19 mouse cellular contexts compared by ENCODE assay signal in the genomic region with DNA sequence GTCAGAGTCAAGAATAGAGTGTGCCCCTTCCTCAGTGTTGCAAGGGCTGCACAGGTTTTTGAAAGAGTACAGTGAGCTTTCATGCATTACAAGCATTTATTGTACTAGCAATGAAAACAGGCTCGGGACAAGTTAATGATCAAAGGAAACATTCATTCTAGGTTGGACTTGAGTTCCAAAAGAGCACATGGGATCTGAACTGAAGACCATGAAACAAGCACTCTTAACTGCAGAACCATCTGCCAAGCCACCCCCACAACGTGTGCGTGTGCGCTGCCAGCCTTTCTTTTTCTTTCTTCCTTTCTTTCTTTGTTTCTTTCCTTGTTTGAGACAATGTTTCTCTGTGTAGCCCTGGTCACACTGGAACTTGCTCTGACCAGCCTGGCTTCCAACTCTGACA. TPM values are rescaled to one million over a fixed set of nuclear protein-coding genes. Genes with fewer than 3 reads are reported as not detected.
DNase-seq lines count a peak whose midpoint lies in the region; ATAC-seq lines count a peak whose summit lies in the region.
"Had no signal": no experiment of that assay in that cellular context is flagged by ENCODE, and none has a peak within 500 bp of the region (broad histone marks: within the 10 kb centered on the region; RNA-seq: fewer than 3 reads in every experiment).

No protein-coding gene starts in this region.

- H3K27me3 ChIP-seq in stomach, embryonic 14.5 days (ENCODE audit: control insufficient read depth, insufficient read depth, low read length): no peaks in the 10 kb centered on the region
- H3K27me3 ChIP-seq in heart, embryonic 11.5 days (ENCODE audit: control insufficient read depth, insufficient read depth, low read length): no peaks in the 10 kb centered on the region
- H3K27me3 ChIP-seq: lung, embryonic 15.5 days; midbrain, embryonic 15.5 days had no signal

- no peaks in the 10 kb centered on the region for H3K9me3 ChIP-seq in stomach, embryonic 14.5 days (ENCODE audit: control insufficient read depth, low read depth, low read length)
- H3K9me3 ChIP-seq in heart, embryonic 11.5 days (replicated peaks; ENCODE audit: control insufficient read depth, low read length): no peaks in the 10 kb centered on the region
- H3K9me3 ChIP-seq: forebrain, embryonic 10.5 days; lung, embryonic 15.5 days; midbrain, embryonic 15.5 days had no signal

- no peak overlapping the region for H3K4me3 ChIP-seq in stomach, embryonic 14.5 days (ENCODE audit: low read depth, low read length)
- no peak overlapping the region for H3K4me3 ChIP-seq in heart, embryonic 11.5 days (ENCODE audit: low read depth, low read length)
- H3K4me3 ChIP-seq: forebrain, embryonic 10.5 days; lung, embryonic 15.5 days; midbrain, embryonic 15.5 days had no signal

- peak; percentile 62 for DNase-seq in kidney, adult 11 months
- no peak for DNase-seq in kidney, postnatal 4 days
- peak; percentile 45 for DNase-seq in kidney, adult 18-20 months
- peak; percentile 24 for DNase-seq in kidney, postnatal 10 days
- DNase-seq in thymus, postnatal 10 days (ENCODE audit: low spot score in 2 of 2): no peak
- no peak for DNase-seq in testis, postnatal 14 days (ENCODE audit: low spot score)
- DNase-seq: adrenal gland, postnatal 25 days; cerebellum, adult 2 months; heart, postnatal 10 days; right cerebral cortex, adult 18-20 months; thymus, adult 18-20 months had no signal

- no peak overlapping the region for H3K4me2 ChIP-seq in stomach, embryonic 14.5 days (replicated peaks; ENCODE audit: low read depth, low read length)
- no peak overlapping the region for H3K4me2 ChIP-seq in heart, embryonic 11.5 days
- H3K4me2 ChIP-seq: hindbrain, embryonic 14.5 days; lung, embryonic 15.5 days; midbrain, embryonic 15.5 days had no signal

- no peaks in the 10 kb centered on the region for H3K4me1 ChIP-seq in stomach, embryonic 14.5 days (ENCODE audit: control insufficient read depth, insufficient read depth, low read length)
- H3K4me1 ChIP-seq in heart, embryonic 11.5 days (ENCODE audit: control insufficient read depth, insufficient read depth, low read length): no peaks in the 10 kb centered on the region
- H3K4me1 ChIP-seq: forebrain, embryonic 10.5 days; lung, embryonic 15.5 days; midbrain, embryonic 15.5 days had no signal

- peak overlapping the region; percentile 49; the same call in 1 of the 2 replicates for H3K27ac ChIP-seq in stomach, embryonic 14.5 days (ENCODE audit: low read length)
- H3K27ac ChIP-seq in heart, embryonic 11.5 days (ENCODE audit: low read depth, low read length): no peak overlapping the region
- H3K27ac ChIP-seq: forebrain, embryonic 10.5 days; hindbrain, embryonic 14.5 days; lung, embryonic 15.5 days; macrophage; midbrain, embryonic 15.5 days had no signal

- ATAC-seq in stomach, embryonic 14.5 days (ENCODE audit: insufficient number of reproducible peaks, insufficient read depth, low FRiP score, low read depth): no peak
- no peak for ATAC-seq in heart, embryonic 11.5 days (replicated peaks; ENCODE audit: insufficient number of reproducible peaks, low FRiP score, low TSS enrichment)
- ATAC-seq: intestine, postnatal 0 days; midbrain, embryonic 15.5 days had no signal

- 70% methylated on average over 4 of the region's 4 CpGs for WGBS in stomach, embryonic 14.5 days
- 86% methylated on average over 4 of the region's 4 CpGs for WGBS in heart, embryonic 11.5 days (ENCODE audit: insufficient replicate concordance)

- H3K36me3 ChIP-seq in stomach, embryonic 14.5 days (ENCODE audit: control insufficient read depth, insufficient read depth, low read length): no peaks in the 10 kb centered on the region
- H3K36me3 ChIP-seq in heart, embryonic 11.5 days (ENCODE audit: control insufficient read depth, insufficient read depth, low read length): no peaks in the 10 kb centered on the region
- H3K36me3 ChIP-seq: lung, embryonic 15.5 days; midbrain, embryonic 15.5 days had no signal

- H3K9ac ChIP-seq in stomach, embryonic 14.5 days (replicated peaks; ENCODE audit: low read depth, low read length): no peak overlapping the region
- H3K9ac ChIP-seq in heart, embryonic 11.5 days (ENCODE audit: low read depth, low read length): no peak overlapping the region
- H3K9ac ChIP-seq: hindbrain, embryonic 14.5 days; lung, embryonic 15.5 days; midbrain, embryonic 15.5 days had no signal

RNA-seq across cellular contexts. Expression of a gene that starts 12.7 kb away (rescaled TPM):
- 7.4 and 8.0 TPM in 2 replicates for polyA plus RNA-seq in stomach, embryonic 14.5 days (2014; fragmentation: Nextera tagmentation; extraction: Ambion mirVana)
- polyA plus RNA-seq in heart, embryonic 11.5 days (2014; fragmentation: Nextera tagmentation; extraction: Ambion mirVana): 4.5 and 6.6 TPM in 2 replicates

RNA-seq across cellular contexts. Expression of a gene that starts 16.3 kb away (rescaled TPM):
- polyA plus RNA-seq in stomach, embryonic 14.5 days (2014; fragmentation: Nextera tagmentation; extraction: Ambion mirVana): 0.32 and 0.35 TPM in 2 replicates
- not detected in 2 replicates for polyA plus RNA-seq in heart, embryonic 11.5 days (2014; fragmentation: Nextera tagmentation; extraction: Ambion mirVana)
- polyA plus RNA-seq: macrophage had no signal

RNA-seq across cellular contexts. Expression of a gene that starts 18.3 kb away (rescaled TPM):
- polyA plus RNA-seq in stomach, embryonic 14.5 days (2014; fragmentation: Nextera tagmentation; extraction: Ambion mirVana): 844 and 872 TPM in 2 replicates
- polyA plus RNA-seq in heart, embryonic 11.5 days (2014; fragmentation: Nextera tagmentation; extraction: Ambion mirVana): 1,419 and 1,543 TPM in 2 replicates

RNA-seq across cellular contexts. Expression of a gene that starts 26.3 kb away (rescaled TPM):
- polyA plus RNA-seq in stomach, embryonic 14.5 days (2014; fragmentation: Nextera tagmentation; extraction: Ambion mirVana): 9.5 and 9.7 TPM in 2 replicates
- polyA plus RNA-seq in heart, embryonic 11.5 days (2014; fragmentation: Nextera tagmentation; extraction: Ambion mirVana): 5.3 TPM in 2 replicates

RNA-seq across cellular contexts. Expression of a gene that starts 33.5 kb away (rescaled TPM):
- polyA plus RNA-seq in stomach, embryonic 14.5 days (2014; fragmentation: Nextera tagmentation; extraction: Ambion mirVana): 121 and 123 TPM in 2 replicates
- 87.3 and 98.3 TPM in 2 replicates for polyA plus RNA-seq in heart, embryonic 11.5 days (2014; fragmentation: Nextera tagmentation; extraction: Ambion mirVana)

Comparison
In these comparisons a context has a peak if more than half of its experiments do, and no peak if none do; other contexts are left out.
1. DNase-seq: peak in kidney, adult 11 months (single experiment), kidney, adult 18-20 months (single experiment) and kidney, postnatal 10 days (single experiment); none in kidney, postnatal 4 days (0 of 2), thymus, postnatal 10 days (0 of 2) and testis, postnatal 14 days (single experiment).